Mouse (Mus musculus): ENCODE results near the gene Flad1.
"Not testable (repeated sequence)": the region's sequence is repeated elsewhere in the genome, so short reads cannot be mapped to it uniquely, and the experiment has no call there.

Flad1 gene

DNA sequence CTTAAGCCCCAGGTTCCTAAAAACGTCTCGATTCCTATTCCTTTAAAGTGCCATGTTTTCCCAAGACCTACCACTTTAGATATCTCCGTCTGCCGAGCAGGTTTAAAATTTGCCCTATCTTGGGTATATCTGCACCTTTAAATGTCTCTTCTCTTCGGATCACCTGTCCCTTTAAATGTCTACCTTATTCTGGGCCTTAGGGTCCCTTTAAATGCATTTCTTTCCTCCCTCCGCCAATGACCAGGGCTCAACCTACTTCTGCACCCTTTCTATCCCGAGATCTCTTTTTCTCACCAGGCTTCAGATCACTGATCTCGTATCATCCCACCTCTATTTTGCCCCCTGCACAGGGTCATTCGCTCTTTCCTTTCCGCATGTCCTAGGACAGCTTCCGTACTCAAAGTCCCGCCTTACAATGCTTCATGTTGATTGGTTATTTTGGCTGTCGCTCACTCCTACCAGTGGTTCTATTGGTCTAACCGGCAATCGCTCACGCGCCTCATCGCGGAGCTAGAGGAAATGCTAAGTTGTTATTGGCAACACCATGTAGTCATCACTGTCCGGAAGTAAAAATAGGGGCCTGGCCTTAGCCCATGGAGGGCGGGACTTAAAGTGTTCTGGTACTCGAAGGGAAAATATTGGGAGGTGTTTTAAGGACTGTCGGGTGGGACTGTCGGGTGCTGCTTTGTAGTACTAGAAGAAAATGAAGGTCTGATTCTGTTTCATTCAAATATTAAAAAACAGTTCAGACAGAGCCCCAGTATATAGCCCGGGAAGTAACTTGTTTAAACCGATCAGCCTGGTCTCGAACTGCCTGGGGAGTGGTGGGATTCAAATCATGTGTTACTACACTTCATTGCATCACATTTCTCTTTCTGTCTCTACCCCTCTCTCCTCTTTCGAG is at the start of gene Flad1:
Gene Flad1 (minus strand): TSS at position 381 of the 904 bp plus-strand sequence.
- peak; percentile 100 for DNase-seq (ENCODE audit: low spot score in 2 of 2)

DNA sequence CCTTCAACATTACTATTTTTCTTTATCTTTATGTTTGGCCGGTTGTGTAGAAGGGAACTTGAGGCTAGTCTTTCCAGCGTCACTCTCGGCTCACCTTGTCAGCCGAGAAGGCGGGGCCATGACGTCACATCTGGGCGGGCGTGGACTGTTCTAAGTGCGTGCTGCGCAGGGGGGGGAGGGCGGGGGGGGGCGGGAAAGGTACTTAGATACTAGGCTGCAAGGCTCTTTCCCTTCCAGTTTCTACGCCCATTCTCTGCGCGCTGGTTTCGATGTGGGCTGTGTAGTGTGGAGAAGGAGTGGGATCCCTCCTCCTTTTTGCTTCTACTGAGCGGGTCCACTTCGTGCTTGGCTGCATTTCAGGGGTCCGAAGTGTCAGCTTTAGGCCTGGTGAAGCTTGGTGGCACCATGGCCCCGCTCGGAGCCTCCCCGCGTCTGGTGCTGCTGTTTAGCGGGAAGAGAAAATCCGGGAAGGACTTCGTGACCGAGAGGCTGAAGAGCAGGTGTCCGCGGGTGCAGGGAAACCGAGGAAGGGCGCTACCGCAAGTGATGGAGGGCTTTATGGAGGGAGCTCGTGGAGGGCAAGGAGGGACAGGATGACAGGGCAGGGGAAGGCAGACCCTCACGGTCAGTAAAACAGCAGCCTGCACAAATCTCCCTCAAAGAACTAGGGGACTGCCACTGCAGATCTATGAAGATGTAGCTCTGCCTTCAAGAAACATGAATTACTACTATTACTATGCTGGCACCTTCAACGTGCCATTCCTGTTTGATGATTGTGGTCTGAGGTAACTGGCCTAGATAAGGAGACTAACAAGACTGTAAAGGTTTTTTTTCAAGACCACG is 47.5 kb upstream of the Flad1 start:
- DNase-seq (ENCODE audit: low spot score in 2 of 2) = peak; percentile 86 to 90

GRCm38 (mm10) chr3:89458372-89458964 is 46.8 kb upstream of the Flad1 start:
- DNase-seq (ENCODE audit: low spot score in 2 of 2) = no peak

DNA sequence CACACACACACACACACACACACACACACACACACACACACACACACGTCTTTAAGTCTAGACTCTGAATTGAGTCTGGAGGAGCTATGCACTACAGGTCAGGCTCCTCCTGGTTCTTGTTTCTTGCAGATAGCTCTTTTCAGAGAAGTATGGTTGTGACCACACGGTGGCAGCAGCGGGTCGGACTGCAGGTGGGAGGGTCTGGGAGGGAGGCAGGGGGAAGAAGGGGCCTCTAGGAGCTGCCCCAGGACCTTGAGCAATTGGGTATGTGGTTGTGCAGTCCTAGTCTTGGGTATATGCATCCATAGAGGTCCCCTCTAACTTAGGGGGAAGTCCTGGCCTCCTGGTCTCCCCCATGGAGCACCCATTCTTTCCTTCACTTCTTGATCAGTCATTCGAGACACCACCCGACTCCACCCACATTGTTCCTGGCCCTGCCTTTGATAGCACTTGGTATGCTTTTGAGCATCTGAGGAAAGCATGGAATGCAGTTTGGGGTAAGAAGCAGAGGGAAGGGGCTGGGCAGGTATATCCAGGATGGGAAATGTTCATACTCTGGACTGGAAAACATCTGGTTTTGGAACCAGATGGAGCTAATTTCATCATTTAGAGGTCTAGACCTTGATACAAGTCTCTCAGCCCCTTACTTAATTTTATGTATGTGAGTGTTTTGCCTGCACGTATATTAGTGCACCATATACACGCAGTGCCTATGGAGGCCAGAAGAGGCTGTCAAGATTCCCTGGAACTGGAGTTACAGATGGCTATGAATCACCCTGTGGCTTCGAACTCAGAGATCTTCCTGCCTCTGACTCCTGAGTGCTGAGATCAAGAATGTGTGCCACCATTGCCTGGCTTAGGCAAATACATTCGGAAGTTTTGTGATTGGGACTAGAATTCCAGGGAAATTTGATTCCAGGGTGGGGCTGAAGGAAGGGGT is 45.3 kb upstream of the Flad1 start:
- DNase-seq (ENCODE audit: low spot score in 2 of 2) = peak; percentile 65 to 75

DNA sequence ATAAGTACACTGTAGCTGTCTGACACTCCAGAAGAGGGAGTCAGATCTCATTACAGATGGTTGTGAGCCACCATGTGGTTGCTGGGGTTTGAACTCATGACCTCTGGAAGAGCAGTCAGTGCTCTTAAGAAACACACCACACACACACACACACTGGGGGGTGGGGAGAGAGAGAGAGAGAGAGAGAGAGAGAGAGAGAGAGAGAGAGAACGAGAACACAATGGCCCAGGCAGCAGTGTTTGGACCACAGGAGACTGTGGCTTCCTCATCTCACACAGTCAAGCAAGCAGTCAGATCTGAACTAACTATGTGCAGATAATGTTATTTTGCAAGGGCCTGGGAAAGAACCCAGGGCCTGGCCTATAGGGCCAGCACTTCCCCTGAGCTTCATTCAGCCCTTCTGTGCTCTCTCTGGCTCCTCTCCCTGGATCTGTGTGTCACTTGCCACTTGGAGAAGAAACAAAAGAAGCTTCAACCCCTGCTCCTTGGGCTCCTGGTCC is 44.2 kb upstream of the Flad1 start:
- DNase-seq (ENCODE audit: low spot score in 2 of 2) = no peak

GRCm38 (mm10) chr3:89454401-89455177 is 42.9 kb upstream of the Flad1 start, which contains the start of gene Pmvk:
Gene Pmvk (plus strand): TSS chr3:89454541.
- no peak for DNase-seq (ENCODE audit: low spot score in 2 of 2)

DNA sequence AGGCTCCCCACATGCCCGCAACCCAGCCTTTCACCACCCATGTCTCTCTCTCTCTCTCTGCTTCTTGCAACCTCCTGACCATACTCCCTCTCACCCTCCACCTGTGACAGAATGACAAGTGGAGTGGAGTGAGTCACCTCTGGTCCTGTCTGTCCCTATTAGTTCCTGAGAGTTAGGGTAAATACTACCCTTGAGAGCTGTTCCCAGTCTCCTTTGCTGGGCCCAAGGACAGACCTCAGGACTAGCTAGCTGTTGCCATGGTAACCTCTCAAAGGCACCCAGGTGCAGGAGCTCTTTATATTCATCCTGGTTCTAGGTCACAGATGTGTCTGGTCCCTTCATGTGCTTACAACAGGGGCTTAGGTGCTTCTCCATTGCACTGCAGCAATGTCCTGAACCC is 40.2 kb upstream of the Flad1 start:
- no peak for DNase-seq (ENCODE audit: low spot score in 2 of 2)

GRCm38 (mm10) chr3:89449541-89449940 is 37.9 kb upstream of the Flad1 start:
- DNase-seq (ENCODE audit: low spot score in 2 of 2) = peak; percentile 75 to 79

DNA sequence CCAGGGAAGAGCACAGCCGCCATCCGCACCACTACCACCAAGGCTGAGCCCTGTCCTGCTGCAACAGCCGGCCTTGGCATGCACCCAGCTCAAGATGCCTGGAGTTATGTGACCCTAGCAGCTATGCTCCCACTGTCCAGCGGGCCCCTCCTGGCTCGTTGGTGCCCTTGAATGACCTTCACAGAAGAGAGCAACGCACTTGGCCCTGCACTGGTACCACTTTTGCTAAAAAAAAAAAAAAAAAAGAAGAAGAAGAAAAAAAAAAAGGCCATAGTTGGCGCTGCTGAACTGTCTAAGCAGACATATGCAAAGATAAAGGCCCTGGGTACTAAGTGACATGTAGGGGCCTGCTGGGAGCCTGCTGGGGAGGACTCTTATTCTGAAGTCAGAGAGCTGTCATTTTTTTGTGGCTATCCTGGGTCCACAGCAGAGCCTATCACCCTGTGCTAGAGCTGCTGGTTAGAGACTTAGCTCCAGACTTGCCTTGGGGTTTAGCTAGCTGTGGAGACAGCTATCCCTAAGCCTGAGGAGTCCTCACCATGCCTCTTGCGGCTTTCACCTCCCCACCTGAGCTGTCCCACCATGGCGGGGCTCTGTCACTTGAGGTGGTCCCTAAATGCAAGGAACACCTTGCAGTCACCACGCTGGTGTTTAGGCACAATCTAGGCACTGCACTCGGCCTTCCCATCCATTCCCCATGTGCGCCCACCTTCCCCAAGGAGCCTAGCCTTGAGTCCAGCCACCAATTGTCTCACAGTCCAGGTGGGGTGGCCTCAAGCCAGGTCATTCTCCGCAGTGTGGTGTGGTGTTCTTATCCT is 37.3 kb upstream of the Flad1 start:
- no peak for DNase-seq (ENCODE audit: low spot score in 2 of 2)

- no peak for DNase-seq (ENCODE audit: low spot score in 2 of 2)
Measured at GRCm38 (mm10) chr3:89440691-89441090, 29.0 kb upstream of the Flad1 start.

DNA sequence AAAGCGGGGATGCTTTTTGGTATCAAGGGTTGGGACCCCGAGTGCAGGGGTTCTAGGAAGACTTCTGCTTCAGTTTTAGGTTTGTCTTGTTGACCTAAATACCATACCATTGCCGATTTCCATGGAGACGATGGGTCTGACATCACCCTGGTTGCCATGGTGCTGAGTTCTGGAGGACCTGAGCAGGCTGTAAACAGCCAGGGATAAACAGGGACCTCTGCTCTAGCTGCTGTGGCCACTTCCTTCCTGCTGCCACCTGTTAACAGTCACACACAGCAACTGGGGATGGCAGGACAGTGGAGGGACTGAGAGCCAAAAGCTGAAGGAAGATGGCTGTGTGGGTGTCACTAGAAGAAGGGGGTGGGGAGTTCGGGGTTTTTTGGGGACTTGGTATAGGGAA is 25.6 kb upstream of the Flad1 start:
- DNase-seq (ENCODE audit: low spot score in 2 of 2) = peak in 1 of 2 experiments; percentile 40

DNA sequence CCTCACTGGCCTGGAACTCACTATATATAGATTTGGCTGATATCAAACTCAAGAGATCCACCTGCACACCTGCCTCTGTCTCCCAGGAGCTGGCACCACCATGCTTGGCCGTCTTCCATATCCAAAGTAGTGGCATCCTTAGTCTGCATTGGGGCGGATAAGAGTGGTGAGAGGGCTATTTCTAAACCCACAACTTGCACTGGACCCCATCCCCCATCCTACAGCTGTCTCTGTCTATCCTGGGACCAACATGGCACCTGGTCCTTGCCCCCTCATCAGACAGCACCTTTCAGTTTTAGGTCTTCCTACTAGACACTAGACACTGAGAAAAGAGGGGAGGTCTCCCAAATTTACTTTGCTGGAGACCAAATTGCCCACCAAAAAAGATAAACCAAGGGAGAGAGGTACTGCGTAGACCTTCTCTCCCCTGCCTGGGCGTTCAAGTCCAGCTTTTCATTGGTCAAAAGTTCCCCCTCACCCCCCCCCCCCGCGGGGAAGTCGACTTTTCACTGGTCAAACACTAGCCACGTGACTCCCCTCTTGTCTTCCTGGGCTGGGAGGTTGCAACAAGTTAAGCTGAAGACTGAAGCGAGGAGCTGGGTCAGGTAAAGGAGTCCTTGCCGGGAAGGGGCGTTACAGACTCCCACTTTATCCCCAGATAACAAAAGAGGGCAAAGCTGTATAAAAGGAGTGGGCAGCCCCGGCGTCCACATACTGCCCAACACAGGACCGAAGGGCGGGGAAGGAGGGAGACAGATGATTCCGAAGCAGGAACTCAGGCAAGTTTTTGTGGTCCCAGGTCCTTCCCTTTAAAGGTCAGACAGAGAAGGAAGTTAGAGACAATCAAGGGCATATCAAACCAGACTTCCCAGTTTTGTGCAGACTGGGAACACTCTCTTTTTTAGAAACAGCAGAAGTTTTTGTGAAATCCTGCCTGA is 24.8 kb upstream of the Flad1 start, which contains the start of gene Pbxip1:
Gene Pbxip1 (plus strand): TSS at position 531 of the 938 bp plus-strand sequence.
- no peak for DNase-seq (ENCODE audit: low spot score in 2 of 2)

DNA sequence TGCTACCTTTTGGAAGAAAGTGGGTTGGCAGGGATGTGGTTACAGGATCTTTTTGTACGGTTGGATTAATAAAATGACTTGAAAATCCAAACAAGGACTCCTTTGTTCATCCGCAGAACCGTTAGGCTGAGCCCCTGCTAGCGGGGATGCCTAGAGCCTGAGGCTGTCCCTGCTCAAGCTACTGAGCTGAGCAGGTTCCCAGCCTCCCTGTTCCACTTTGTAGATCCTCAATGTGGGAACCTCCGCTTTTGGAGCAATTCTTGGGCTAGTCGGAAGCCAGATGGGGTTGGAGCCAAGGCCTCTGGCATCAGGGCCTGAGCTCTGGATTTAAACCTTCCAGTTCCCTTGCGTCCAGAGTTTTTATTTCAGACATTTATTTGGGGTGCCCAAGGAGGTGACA is 23.4 kb upstream of the Flad1 start:
- DNase-seq (ENCODE audit: low spot score in 2 of 2) = no peak

GRCm38 (mm10) chr3:89434532-89434931 is 22.9 kb upstream of the Flad1 start:
- DNase-seq (ENCODE audit: low spot score in 2 of 2) = no peak

- no peak for DNase-seq (ENCODE audit: low spot score in 2 of 2)
Measured at GRCm38 (mm10) chr3:89432606-89433005, 20.9 kb upstream of the Flad1 start.

DNA sequence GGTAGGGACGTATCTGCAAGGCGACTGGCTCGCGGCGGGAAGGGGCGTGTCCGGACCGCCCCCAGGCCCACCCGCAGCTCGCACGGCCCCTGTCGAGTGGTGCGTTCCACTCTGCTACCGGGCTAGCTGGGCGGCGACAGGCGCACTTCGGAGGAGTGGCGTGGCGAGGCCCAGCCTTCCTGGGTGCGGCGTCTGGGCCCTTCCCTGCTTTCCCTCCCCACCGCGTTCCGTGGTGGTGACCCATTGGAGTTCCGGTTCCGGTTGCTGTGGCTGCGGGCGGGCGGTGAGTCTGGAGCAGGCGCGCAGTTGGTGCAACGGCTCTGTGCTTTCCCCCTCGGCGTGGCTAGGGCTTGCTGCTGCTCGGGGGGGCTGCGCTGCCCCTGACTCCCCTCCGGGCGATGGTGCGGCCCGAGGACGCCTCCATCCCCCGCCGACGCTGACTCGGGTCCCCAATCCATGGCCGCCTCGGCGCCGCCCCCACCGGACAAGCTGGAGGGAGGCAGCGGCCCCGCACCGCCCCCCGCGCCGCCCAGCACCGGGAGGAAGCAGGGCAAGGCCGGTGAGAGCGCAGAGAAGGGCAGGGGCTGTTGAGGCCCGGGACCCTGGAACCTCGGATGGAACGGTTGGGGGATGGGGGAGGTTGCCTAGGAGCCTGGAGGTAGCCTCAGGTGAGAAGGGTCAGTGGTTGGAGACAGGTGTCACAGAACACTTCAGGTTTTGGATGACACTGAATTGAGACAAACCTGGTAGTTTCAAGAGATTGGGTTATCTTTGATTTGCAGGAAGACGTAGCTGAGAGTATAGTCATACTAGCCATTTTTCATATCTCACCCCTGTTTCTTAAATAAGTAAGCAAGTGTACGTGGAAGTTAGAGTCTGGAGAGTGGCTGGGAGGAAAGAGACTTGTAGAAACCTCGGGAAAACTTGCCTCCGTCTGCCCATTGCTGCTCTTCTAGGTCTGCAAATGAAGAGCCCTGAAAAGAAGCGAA is 18.8 kb upstream of the Flad1 start, which contains the start of gene Pygo2:
Gene Pygo2 (plus strand): TSS at position 44 of the 989 bp plus-strand sequence.
- DNase-seq (ENCODE audit: low spot score in 2 of 2) = peak; percentile 94 to 96

DNA sequence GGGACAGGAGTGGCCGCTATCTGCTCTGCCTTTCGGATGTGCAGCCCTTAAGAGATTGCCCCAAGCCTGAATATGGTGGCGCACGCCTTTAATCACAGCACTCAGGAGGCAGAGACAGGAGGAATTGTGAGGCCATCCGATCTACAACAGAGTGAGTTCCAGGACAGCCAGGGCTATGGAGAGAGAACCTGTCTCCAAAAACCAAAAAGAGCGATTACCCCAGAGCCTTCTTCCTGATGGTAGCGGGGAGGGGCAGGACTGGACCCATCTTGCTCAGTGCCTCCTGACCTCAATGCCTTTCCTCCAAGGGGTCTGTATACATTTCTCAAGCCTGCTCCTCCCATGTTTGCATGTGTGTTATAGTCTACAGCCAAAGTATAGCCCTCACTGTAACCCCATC is 17.4 kb upstream of the Flad1 start:
- not testable (repeated sequence) for DNase-seq (ENCODE audit: low spot score in 2 of 2)

Measured in right cerebral cortex, adult 2 months (tissue).